Mouse (Mus musculus) frontal cortex, adult 2 months (tissue): ENCODE data around the gene Stag2. TPM values are rescaled to one million over a fixed set of nuclear protein-coding genes. Genes with fewer than 3 reads are reported as not detected.

Source experiments
- DNase-seq, 2 experiments: peaks; one replicate each; pipeline ENCODE4 v3.0.0; 2022; ENCODE audit warnings: low spot score in 1 of 2; ENCODE audit errors: extremely low spot score in 1 of 2
- polyA plus RNA-seq: library from polyadenylated mRNA; depleted of rRNA; stranded (reverse); fragments of >200 nt; gene quantifications from 2 replicates; pipeline ENCODE4 v1.2.3, GENCODE M21; 2012; rRNA removed

The Stag2 gene
- polyA plus RNA-seq, 1 experiment = 26.8 TPM

- DNase-seq = no peak
Measured at GRCm38 (mm10) chrX:42202482-42202881, 53.4 kb downstream of the Stag2 start.

- no peak for DNase-seq
Measured at GRCm38 (mm10) chrX:42215742-42216141, 66.6 kb downstream of the Stag2 start.

DNA sequence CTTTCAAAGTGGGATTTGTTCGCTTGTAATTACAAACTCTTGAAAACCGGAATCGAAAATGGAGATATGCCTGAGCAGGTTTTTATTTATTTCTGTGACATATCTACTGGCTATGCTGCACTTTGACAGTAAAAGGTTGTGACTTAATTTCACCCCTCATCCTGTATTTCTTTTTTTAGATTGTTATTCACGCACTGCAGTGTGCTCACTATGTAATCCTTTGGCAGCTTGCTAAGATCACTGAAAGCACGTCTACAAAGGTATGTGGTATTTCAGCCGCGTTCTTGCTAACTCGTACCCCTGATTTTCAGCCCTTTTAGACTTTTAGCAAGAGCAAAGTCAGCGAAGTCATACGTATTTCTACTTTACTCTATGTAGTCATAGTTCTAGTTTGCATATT is 101.2 kb downstream of the Stag2 start:
- no peak for DNase-seq

DNA sequence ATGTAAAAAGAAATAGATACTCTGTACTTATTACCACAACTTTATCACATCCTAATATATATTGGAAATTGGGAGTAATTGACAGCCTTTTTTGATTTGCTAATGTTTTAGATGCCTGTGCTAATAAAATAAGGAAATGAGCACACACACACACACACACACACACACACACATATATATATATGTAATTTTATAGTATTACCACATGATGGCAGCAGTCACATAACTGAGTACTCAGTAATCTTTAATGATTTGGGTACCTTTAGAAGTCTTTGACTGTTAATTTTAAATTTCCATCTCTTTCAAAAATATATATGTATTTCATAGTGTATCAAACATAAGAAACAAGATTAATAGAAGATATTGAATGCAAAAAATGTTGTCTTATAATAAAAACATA is 123.6 kb downstream of the Stag2 start:
- no peak for DNase-seq

DNA sequence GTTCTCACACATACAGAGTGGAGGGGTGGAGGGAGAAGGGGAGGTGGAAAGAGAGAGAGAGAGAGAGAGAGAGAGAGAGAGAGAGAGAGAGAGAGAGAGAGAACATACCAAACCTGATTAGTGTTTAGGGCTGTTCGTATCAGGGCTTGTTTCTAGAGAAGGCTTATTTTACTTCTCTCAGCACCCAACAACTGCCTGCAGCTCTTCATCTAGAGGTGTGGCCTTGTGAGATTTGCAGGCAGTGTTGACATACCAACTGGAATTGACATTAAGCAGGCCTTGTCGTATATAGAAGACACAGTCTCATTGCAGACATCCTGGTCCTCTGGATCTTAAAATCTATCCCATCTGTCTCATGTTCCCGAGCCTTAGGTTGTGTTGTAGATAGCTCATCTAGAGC is 141.1 kb downstream of the Stag2 start:
- DNase-seq = no peak

DNA sequence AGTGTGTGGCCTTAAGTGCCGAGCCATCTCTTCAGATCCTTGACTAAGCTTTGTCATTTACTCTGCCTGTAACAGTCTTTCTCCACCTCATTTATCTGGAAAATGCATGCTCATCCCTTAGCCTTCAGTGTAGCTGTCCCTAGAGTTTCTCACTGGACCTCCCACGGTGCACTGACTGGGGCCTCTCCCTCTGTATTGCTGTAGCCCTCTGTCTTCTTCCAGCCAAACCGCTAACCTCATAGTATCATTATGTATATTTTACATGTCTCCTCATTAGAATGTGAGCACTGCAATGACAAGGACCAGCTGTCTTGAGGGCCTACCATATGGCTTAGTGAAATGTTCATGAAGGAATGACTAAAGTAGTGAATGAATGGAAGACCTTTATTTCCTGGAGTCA is 166.1 kb downstream of the Stag2 start:
- no peak for DNase-seq

- DNase-seq = no peak
Measured at GRCm38 (mm10) chrX:42320424-42320823, 171.3 kb downstream of the Stag2 start.

GRCm38 (mm10) chrX:42321200-42321773 is 172.2 kb downstream of the Stag2 start:
- DNase-seq = no peak

GRCm38 (mm10) chrX:42324848-42325247 is 175.7 kb downstream of the Stag2 start:
- no peak for DNase-seq

Other genes with a start within 250 kb of the Stag2 start
- gene Thoc2, start 228.6 kb upstream of the Stag2 start, polyA plus RNA-seq = 39.7 and 43.1 TPM in 2 replicates
- 40.8 and 44.3 TPM in 2 replicates for gene Xiap, start 89.6 kb upstream of the Stag2 start, polyA plus RNA-seq